Mouse (Mus musculus) midbrain, embryonic 13.5 days (tissue): ENCODE measurements around the gene Pigz. TPM values are rescaled to one million over a fixed set of nuclear protein-coding genes. Genes with fewer than 3 reads are reported as not detected.

ENCODE experiments used
- ATAC-seq: fragments of 200-750 bp; cut with Nextera tagmentation; 2 replicates; pipeline ENCODE4 v1.8.0; 2017; ENCODE audit warnings: mild to moderate bottlenecking, moderate TSS enrichment, moderate library complexity
- H3K27ac ChIP-seq: fragments of 300-500 bp; sonication (generic); 2 replicates; pipeline ENCODE4 v1.5.1; 2015; ENCODE audit warnings: inconsistent platforms, mild to moderate bottlenecking, moderate library complexity
- H3K27me3 ChIP-seq: fragments of 300-500 bp; sonication (generic); 2 replicates; pipeline ENCODE4 v1.6.1; 2015; ENCODE audit warnings: mild to moderate bottlenecking, inconsistent platforms
- H3K36me3 ChIP-seq: fragments of 300-500 bp; sonication (generic); 2 replicates; pipeline ENCODE4 v1.6.1; 2015; ENCODE audit warnings: mild to moderate bottlenecking, inconsistent platforms
- H3K4me1 ChIP-seq: fragments of 300-500 bp; sonication (generic); replicated peaks from 2 replicates; pipeline ENCODE4 v1.6.1; 2015; ENCODE audit warnings: inconsistent platforms
- H3K4me2 ChIP-seq: fragments of 300-500 bp; sonication (generic); replicated peaks from 2 replicates; pipeline ENCODE4 v1.6.1; 2015; ENCODE audit warnings: moderate library complexity, mild to moderate bottlenecking, inconsistent platforms
- H3K4me3 ChIP-seq: fragments of 300-500 bp; sonication (generic); replicated peaks from 2 replicates; pipeline ENCODE4 v1.5.1; 2015; ENCODE audit warnings: mild to moderate bottlenecking, inconsistent platforms
- H3K9ac ChIP-seq: fragments of 300-500 bp; sonication (generic); replicated peaks from 2 replicates; pipeline ENCODE4 v1.6.1; 2015; ENCODE audit warnings: mild to moderate bottlenecking, inconsistent platforms
- H3K9me3 ChIP-seq: fragments of 300-500 bp; sonication (generic); 2 replicates; pipeline ENCODE4 v1.6.1; 2016; ENCODE audit warnings: mild to moderate bottlenecking, inconsistent platforms
- WGBS: fragments of 180-500 bp; shearing (Covaris S2); methylation state at CpG from one replicate; pipeline ENCODE4 v1.1.7; 2015; 5-methylcytosine and 5-hydroxymethylcytosine counted together
- polyA plus RNA-seq: library from polyadenylated mRNA; unstranded; fragments of >200 nt; fragmentation: Nextera tagmentation; extraction: Ambion mirVana; gene quantifications from 2 replicates; pipeline ENCODE4 v1.2.1, GENCODE M21; 2015

Gene Pigz
- 2.5 and 3.3 TPM in 2 replicates for polyA plus RNA-seq

- H3K4me3 ChIP-seq, result peak within 1 kb of the TSS; percentile 47
- H3K9ac ChIP-seq, result peak within 1 kb of the TSS; percentile 74
- peak; percentile 27 for ATAC-seq
- H3K4me1 ChIP-seq, result peaks cover 36% of the 10 kb centered on the region
- no peaks in the 10 kb centered on the region for H3K36me3 ChIP-seq
- WGBS, result 5% methylated on average over 42 of the region's 42 CpGs
- peaks cover 23% of the 10 kb centered on the region for H3K27me3 ChIP-seq
- no peaks in the 10 kb centered on the region for H3K9me3 ChIP-seq
- H3K4me2 ChIP-seq, result peak within 1 kb of the TSS; percentile 78
- peak within 1 kb of the TSS; percentile 97 for H3K27ac ChIP-seq
These were observed at the start of gene Pigz for GRCm38 (mm10) chr16:31933751-31934549. Gene Pigz, plus strand, starts transcription at chr16:31933851.

DNA sequence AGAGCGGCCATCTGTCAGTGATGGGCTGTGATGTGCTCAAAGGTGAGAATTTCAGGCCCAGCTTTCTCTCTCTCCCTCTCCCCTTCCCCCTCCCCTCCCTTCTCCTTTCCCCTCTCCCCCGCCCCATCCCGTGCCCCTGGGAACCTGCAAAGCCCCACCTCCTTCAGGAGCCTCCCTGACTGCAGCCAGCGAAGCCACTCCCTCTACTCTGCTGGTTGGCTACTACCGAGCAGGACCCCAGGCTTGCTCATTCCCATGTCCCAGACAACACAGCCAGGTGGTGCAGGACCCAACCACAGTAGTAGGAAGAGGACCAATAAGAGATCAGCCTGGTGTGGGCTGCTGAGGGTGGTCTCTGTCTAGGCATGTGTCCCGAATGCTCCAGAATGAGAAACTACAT is 49.7 kb upstream of the Pigz start:
- H3K4me2 ChIP-seq, result no peak overlapping the region
- H3K9ac ChIP-seq, result no peak overlapping the region; the same call in 1 of the 2 replicates
- H3K4me1 ChIP-seq, result peaks cover 18% of the 10 kb centered on the region
- no peaks in the 10 kb centered on the region for H3K36me3 ChIP-seq
- 15% methylated on average over 6 of the region's 6 CpGs for WGBS
- H3K27ac ChIP-seq, result no peak overlapping the region
- ATAC-seq, result peak; percentile 55
- H3K4me3 ChIP-seq, result no peak overlapping the region
- no peaks in the 10 kb centered on the region for H3K9me3 ChIP-seq
- peaks cover 2% of the 10 kb centered on the region; the same call in 1 of the 2 replicates for H3K27me3 ChIP-seq

DNA sequence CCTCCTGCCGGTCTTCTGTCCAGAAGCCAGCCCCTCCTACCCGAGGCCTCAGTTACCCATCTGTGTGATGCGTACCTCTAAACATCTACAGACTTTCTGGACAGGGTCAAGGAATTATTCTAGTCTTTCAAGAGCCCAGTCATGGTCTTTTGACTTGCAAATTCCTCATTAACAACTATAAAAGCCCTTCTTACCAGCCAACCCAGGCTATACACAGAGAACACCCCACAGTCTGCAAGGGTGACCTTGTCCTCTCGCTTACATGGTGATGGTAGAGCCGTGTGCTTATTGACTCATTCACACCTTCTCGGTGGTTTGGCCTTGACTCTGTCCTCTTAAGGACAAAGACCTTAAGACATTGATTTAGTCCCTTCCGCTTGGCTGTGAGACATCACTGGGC is 42.7 kb upstream of the Pigz start:
- 54% methylated on average over 7 of the region's 7 CpGs for WGBS
- H3K4me1 ChIP-seq, result no peaks in the 10 kb centered on the region

GRCm38 (mm10) chr16:31893396-31894141 is 40.1 kb upstream of the Pigz start:
- no peak for ATAC-seq
- Histone ChIP-seq H3K36me3 (no peaks in the 10 kb centered on the region), H3K4me1 (peaks cover 19% of the 10 kb centered on the region), H3K9me3 (no peaks in the 10 kb centered on the region), H3K27me3 (no peaks in the 10 kb centered on the region), H3K4me3 (no peak overlapping the region), H3K27ac (no peak overlapping the region), H3K9ac (no peak overlapping the region), H3K4me2 (no peak overlapping the region)
- 71% methylated on average over 5 of the region's 5 CpGs for WGBS

More for the DNA sequence above, 42.7 kb upstream of the Pigz start:
- no peaks in the 10 kb centered on the region for H3K36me3 ChIP-seq
- ATAC-seq, result no peak
- H3K27ac ChIP-seq, result no peak overlapping the region
- H3K9me3 ChIP-seq, result no peaks in the 10 kb centered on the region
- no peak overlapping the region for H3K9ac ChIP-seq
- no peaks in the 10 kb centered on the region for H3K27me3 ChIP-seq
- no peak overlapping the region for H3K4me3 ChIP-seq
- no peak overlapping the region for H3K4me2 ChIP-seq

DNA sequence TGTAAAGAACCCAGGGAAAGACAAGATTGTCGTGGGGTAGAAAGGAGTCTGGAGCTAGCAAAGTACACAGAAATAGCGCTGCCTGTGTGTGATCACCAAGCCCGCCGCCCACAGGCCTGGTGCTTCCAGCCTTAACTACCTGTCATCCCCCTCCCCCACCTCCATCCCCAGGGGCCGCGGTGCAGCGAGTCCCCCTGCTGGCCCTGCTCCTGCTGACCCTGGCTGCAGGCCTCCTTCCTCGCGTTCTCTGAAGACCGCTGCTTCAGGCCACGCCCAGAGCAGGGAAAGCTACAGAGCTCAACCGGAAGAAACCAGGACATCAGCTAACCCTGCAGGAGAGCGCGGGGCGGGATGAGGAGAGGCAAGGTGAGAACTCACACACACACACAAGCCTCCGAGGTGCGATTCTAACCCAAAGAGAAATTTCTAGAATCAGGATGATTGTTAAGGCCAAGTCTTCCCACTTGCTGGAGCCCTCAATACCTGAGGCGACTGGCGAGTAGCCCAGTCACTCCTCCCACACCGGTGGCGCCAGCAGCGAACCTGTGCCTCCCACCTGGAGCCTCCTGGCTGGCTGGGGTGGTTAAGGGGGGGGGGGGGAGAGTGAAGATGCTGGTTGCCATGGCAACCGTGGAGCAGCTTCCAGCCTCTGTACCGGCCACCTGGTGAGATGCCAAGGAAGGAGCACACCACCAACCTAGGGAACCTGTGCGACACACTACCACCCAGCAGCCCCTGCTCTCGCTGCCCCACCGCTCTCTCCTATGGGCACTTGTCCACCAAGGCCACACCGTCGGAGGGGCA is 36.5 kb upstream of the Pigz start:
- H3K9ac ChIP-seq, result peak overlapping the region; percentile 59

DNA sequence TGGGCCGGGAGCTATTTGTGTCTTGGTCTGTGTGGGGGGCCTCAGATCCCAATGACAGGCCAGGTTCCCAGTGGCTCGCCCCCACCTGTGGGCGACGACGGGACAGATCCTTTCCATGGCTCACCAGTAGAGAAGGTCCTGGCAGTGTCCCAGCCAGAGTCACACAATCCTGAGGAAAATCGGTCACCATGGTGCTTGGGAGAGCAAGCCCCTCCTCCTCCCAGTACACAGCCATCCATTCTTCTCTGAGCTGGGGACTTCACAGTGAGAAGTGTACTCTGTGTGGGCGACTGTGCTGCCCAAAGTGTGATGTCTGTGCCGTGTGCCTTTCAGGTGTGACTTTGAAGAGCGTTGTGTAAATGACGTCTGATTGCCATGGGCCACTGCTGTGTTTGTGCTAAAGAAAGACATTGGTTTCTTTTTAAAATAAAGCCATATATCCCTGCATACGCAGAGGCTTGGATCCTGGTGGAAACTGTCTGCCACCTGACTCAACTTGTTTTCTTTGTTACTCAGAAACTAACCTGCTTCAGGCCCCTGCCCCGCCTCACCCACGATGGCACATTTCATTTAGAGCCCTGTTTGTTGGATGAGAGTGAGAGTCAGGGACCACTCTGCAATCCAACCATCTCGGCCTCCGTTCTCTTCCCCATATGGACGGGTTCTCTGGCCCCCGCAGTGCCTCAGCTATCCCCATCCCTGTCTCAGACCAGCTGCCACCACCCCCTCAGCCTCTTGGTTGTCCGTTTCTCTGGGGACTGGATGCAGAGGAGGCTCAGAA is 34.9 kb upstream of the Pigz start:
- Histone ChIP-seq H3K4me3 (no peak overlapping the region), H3K9ac (no peak overlapping the region), H3K9me3 (0 out of 2 replicates have a peak, but pooled peaks cover 6% of the 10 kb centered on the region), H3K27ac (peak overlapping the region; percentile 25; the same call in 1 of the 2 replicates), H3K4me1 (peaks cover 21% of the 10 kb centered on the region), H3K4me2 (no peak overlapping the region), H3K36me3 (no peaks in the 10 kb centered on the region), H3K27me3 (no peaks in the 10 kb centered on the region)
- WGBS, result 75% methylated on average over 18 of the region's 18 CpGs
- peak; percentile 72; the same call in 1 of the 2 replicates for ATAC-seq

More for the DNA sequence above, 36.5 kb upstream of the Pigz start:
- peaks cover 21% of the 10 kb centered on the region for H3K4me1 ChIP-seq
- 10% methylated on average over 29 of the region's 29 CpGs for WGBS
- H3K27ac ChIP-seq, result peak overlapping the region; percentile 65
- H3K27me3 ChIP-seq, result no peaks in the 10 kb centered on the region
- H3K36me3 ChIP-seq, result no peaks in the 10 kb centered on the region
- peak overlapping the region; percentile 53 for H3K4me2 ChIP-seq
- peak overlapping the region; percentile 26 for H3K4me3 ChIP-seq
- ATAC-seq, result peak; percentile 75
- H3K9me3 ChIP-seq, result 0 out of 2 replicates have a peak, but pooled peaks cover 6% of the 10 kb centered on the region

DNA sequence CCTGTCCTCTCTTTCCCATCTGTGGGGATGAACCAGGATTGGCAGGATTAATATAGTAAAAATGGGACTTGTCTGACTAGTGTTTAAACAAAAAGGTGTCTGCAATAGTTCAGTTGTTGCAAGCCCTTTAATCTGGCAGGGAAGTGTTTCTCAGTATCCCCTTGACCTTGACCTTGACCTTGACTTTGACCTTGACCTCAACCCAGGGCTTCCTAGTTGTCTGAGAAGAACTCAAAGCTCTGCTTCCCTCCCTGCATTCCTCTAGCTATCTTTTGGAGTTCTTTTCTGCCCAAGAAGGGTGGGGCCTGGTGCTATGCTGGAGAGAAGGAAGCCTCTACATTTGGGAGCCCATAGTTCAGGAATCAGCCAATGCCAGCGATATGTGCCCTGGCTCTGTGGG is 31.8 kb upstream of the Pigz start:
- no peak overlapping the region for H3K9ac ChIP-seq
- WGBS, result 100% methylated on average over 1 of the region's 1 CpGs
- peaks cover 31% of the 10 kb centered on the region for H3K4me1 ChIP-seq
- no peaks in the 10 kb centered on the region for H3K27me3 ChIP-seq
- ATAC-seq, result no peak
- no peak overlapping the region for H3K27ac ChIP-seq
- H3K36me3 ChIP-seq, result no peaks in the 10 kb centered on the region
- H3K4me3 ChIP-seq, result no peak overlapping the region
- H3K9me3 ChIP-seq, result 0 out of 2 replicates have a peak, but pooled peaks cover 6% of the 10 kb centered on the region
- no peak overlapping the region for H3K4me2 ChIP-seq

DNA sequence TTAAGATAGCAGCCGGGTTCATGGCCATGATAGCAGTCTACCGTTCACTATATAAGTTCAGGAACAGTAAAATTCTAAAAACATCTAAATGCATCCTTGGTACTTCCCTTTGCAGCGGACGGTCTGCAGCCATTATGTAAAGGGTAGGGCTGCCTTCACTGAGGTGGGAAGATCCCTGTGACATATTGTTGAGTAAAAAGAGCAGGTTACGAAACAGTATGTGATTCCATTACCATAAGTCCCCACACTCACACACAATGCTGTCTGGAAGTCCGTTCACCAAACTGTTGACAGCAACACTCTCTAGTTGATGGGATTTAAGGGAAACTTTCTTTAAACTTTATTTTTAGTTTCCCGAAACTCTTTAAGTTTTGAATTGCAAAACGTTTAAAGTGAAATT is 30.4 kb upstream of the Pigz start:
- WGBS, result 90% methylated on average over 8 of the region's 8 CpGs
- ATAC-seq, result no peak

GRCm38 (mm10) chr16:31905331-31905730 is 28.3 kb upstream of the Pigz start:
- Histone ChIP-seq H3K9me3 (0 out of 2 replicates have a peak, but pooled peaks cover 2% of the 10 kb centered on the region), H3K4me3 (no peak overlapping the region), H3K36me3 (no peaks in the 10 kb centered on the region), H3K27me3 (no peaks in the 10 kb centered on the region), H3K4me1 (peaks cover 14% of the 10 kb centered on the region), H3K27ac (no peak overlapping the region), H3K9ac (no peak overlapping the region), H3K4me2 (no peak overlapping the region)
- WGBS, result 81% methylated on average over 4 of the region's 4 CpGs
- no peak for ATAC-seq

More for the DNA sequence above, 30.4 kb upstream of the Pigz start:
- H3K9me3 ChIP-seq, result 0 out of 2 replicates have a peak, but pooled peaks cover 6% of the 10 kb centered on the region
- no peak overlapping the region for H3K9ac ChIP-seq
- no peak overlapping the region for H3K4me2 ChIP-seq
- H3K36me3 ChIP-seq, result no peaks in the 10 kb centered on the region
- peaks cover 18% of the 10 kb centered on the region for H3K4me1 ChIP-seq
- no peak overlapping the region for H3K27ac ChIP-seq
- no peaks in the 10 kb centered on the region for H3K27me3 ChIP-seq
- H3K4me3 ChIP-seq, result no peak overlapping the region

DNA sequence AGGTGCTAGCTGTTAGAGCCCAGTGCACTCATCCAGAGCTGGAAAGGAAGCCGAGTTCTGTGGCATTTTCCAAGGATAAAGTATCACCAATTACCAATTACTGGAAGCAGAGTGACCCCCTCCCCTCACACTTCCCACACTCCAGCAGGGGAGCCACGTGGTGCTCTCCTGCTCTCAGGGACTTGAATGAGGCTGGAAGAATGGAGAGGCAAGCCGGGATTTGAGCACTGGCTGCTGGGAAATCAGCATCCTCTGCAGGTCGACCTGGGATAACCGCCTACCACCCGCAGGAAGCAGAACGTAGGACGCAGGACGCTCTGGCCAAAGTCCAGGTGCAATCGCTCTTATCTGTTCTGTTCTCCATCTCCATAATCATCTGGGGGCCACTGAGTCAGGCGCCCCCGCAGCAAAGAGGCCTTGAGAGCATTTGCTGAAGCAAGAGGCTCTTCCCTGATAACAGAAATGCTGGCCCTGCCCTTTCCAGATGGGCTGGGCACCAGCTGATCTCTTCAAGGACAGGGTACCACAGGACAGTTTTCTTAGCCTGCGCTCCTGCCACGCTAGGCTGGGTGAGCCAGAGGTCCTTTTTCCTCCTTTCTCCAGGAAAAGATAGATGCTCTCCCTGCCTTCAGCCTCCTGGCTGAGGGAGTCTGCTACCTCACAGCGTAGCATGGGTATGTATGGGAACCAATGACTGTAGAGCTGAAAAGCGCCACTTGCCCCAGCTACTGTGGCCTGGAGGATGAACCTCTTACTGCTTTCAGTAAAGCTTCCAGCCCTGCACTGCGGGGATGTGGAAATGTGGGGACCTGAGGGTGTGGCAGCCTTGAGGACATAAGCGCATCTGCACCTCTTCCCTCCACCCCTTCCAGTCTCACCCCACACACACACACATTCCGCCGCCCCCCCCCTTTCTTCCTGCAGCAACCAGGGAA is 27.5 kb upstream of the Pigz start:
- 35% methylated on average over 19 of the region's 20 CpGs for WGBS
- H3K36me3 ChIP-seq, result no peaks in the 10 kb centered on the region
- peak overlapping the region; percentile 40 for H3K4me2 ChIP-seq
- no peak overlapping the region for H3K9ac ChIP-seq
- no peaks in the 10 kb centered on the region for H3K9me3 ChIP-seq
- peaks cover 14% of the 10 kb centered on the region for H3K4me1 ChIP-seq
- H3K27ac ChIP-seq, result no peak overlapping the region
- no peak overlapping the region for H3K4me3 ChIP-seq
- no peaks in the 10 kb centered on the region for H3K27me3 ChIP-seq
- peak; percentile 50; the same call in 1 of the 2 replicates for ATAC-seq
